Mouse (Mus musculus) kidney, embryonic 16.5 days (tissue): ENCODE measurements around the gene Pcdh9. TPM values are rescaled to one million over a fixed set of nuclear protein-coding genes. Genes with fewer than 3 reads are reported as not detected.
"Not testable (repeated sequence)": the region's sequence is repeated elsewhere in the genome, so short reads cannot be mapped to it uniquely, and the experiment has no call there.

Experiments
- ATAC-seq: fragments of 200-750 bp; cut with Nextera tagmentation; 2 replicates; pipeline ENCODE4 v1.8.0; 2017; ENCODE audit warnings: moderate TSS enrichment; ENCODE audit not compliant: low FRiP score, low TSS enrichment
- H3K27ac ChIP-seq: fragments of 300-500 bp; sonication (generic); 2 replicates; pipeline ENCODE4 v1.5.1; 2014; ENCODE audit warnings: low read length
- H3K27me3 ChIP-seq: fragments of 300-500 bp; sonication (generic); 2 replicates; pipeline ENCODE4 v1.6.1; 2014; ENCODE audit warnings: low read length, control low read depth, mixed read lengths; ENCODE audit not compliant: insufficient read depth
- H3K36me3 ChIP-seq: fragments of 300-500 bp; sonication (generic); 2 replicates; pipeline ENCODE4 v1.6.1; 2014; ENCODE audit warnings: low read length, control low read depth, mixed read lengths; ENCODE audit not compliant: insufficient read depth
- H3K4me1 ChIP-seq: fragments of 300-500 bp; sonication (generic); 2 replicates; pipeline ENCODE4 v1.6.1; 2014; ENCODE audit warnings: low read length, control low read depth, mixed read lengths; ENCODE audit not compliant: insufficient read depth
- H3K4me2 ChIP-seq: fragments of 300-500 bp; sonication (generic); replicated peaks from 2 replicates; pipeline ENCODE4 v1.6.1; 2014; ENCODE audit warnings: low read depth, low read length
- H3K4me3 ChIP-seq: fragments of 300-500 bp; sonication (generic); 2 replicates; pipeline ENCODE4 v1.5.1; 2014; ENCODE audit warnings: mild to moderate bottlenecking, low read length
- H3K9ac ChIP-seq: fragments of 300-500 bp; sonication (generic); replicated peaks from 2 replicates; pipeline ENCODE4 v1.6.1; 2014; ENCODE audit warnings: low read length
- H3K9me3 ChIP-seq: fragments of 300-500 bp; sonication (generic); 2 replicates; pipeline ENCODE4 v1.6.1; 2016; ENCODE audit warnings: low read length, control low read depth
- WGBS: fragments of 180-500 bp; shearing (Covaris S2); extraction: QIAGEN DNeasy Blood & Tissue Kit; methylation state at CpG from one replicate; pipeline ENCODE4 v1.1.7; 2014; 5-methylcytosine and 5-hydroxymethylcytosine counted together
- polyA plus RNA-seq: library from polyadenylated mRNA; unstranded; fragments of >200 nt; fragmentation: Nextera tagmentation; extraction: Ambion mirVana; gene quantifications from 2 replicates; pipeline ENCODE4 v1.2.1, GENCODE M21; 2015

The Pcdh9 gene
- polyA plus RNA-seq, 1 experiment from 2014 or later: 17.1 TPM

DNA sequence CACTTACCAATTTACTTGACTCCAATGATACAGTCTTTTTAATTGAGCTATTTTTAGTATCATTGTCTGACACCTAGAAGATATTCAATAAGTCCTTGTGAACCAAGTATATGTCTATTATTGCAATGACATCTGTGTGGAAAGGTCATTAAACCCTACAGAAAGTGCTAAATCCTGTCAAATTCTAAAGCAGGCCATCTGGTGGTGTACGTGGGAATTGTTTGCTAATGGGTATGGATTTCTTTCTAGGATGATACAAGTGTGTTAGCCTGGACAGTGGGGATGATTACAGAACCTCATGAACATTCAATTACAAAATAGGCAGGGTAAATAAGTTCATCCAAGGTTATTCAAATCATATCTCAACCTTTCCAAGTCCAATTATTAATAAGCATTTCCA, 602.8 kb downstream of the Pcdh9 start:
- H3K4me1 ChIP-seq: no peaks in the 10 kb centered on the region
- H3K9me3 ChIP-seq: no peaks in the 10 kb centered on the region
- no peak overlapping the region for H3K4me2 ChIP-seq
- H3K27ac ChIP-seq: no peak overlapping the region
- H3K4me3 ChIP-seq: no peak overlapping the region
- WGBS: 38% methylated on average over 1 of the region's 1 CpGs
- no peak overlapping the region for H3K9ac ChIP-seq
- no peaks in the 10 kb centered on the region for H3K36me3 ChIP-seq
- H3K27me3 ChIP-seq: no peaks in the 10 kb centered on the region
- no peak for ATAC-seq

DNA sequence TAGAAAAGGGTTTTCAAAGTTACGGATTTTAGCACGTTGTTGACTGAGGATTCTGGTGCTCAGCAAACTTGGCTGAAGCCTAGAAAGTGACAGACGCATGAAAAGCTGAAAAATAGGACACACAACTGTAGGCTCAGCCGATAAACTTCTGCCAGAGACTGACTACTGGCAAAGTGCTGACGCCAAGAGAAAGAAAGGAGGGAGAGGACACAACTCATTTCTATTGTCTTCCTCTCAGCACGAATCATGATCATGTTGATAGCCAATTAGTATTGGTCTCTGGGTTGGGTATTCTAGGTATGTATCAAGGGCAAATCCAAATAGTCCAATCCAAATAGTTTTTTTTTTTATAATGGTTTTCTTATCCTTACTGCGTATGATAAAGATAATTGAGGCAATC, 605.3 kb downstream of the Pcdh9 start:
- no peaks in the 10 kb centered on the region for H3K4me1 ChIP-seq
- no peak overlapping the region for H3K9ac ChIP-seq
- H3K4me3 ChIP-seq: no peak overlapping the region
- no peaks in the 10 kb centered on the region for H3K27me3 ChIP-seq
- no peak overlapping the region for H3K27ac ChIP-seq
- H3K4me2 ChIP-seq: no peak overlapping the region
- H3K9me3 ChIP-seq: no peaks in the 10 kb centered on the region
- no peaks in the 10 kb centered on the region for H3K36me3 ChIP-seq
- ATAC-seq: no peak
- WGBS: 84% methylated on average over 7 of the region's 7 CpGs

DNA sequence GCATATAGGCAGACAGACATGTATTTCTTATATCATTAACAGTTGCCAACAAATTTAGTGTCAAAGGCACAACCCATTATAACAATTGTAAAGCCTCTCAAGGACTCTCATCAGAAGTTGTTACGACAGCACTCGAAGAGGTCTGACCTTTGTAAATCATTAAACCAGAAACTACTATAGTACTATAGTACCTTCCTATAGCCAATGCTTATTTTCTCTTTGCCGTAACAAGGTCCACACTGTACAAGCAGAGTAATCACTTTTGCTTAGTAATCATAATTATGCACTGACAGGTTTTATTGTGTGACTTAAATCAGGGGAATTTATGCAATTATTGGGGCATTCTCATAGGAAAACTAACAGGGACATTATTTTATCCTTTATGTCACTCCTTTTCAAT, 606.5 kb downstream of the Pcdh9 start:
- Histone ChIP-seq H3K4me1 (no peaks in the 10 kb centered on the region), H3K4me3 (no peak overlapping the region), H3K27ac (no peak overlapping the region), H3K4me2 (no peak overlapping the region), H3K9me3 (no peaks in the 10 kb centered on the region), H3K9ac (no peak overlapping the region), H3K27me3 (no peaks in the 10 kb centered on the region), H3K36me3 (no peaks in the 10 kb centered on the region)
- WGBS: 64% methylated on average over 3 of the region's 3 CpGs
- ATAC-seq: no peak

DNA sequence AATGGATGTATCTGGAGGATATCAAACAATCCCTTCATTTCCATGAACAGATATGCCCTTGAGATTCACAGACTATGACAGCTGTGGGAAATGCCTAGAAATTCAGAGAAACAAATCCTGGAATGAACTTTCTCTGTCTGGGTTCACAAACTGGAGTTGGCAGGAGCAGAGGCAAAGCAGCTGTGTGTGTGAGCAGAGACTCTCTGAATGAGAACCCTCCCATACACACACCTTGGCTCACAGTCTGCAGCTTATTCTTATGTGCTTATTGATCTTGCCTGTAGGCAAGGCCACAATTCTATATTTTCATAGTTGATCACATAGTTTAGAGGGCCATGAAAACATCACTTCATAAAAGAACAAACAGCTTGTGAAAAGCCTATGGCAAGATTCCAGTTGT, 614.8 kb downstream of the Pcdh9 start:
- ATAC-seq: no peak

DNA sequence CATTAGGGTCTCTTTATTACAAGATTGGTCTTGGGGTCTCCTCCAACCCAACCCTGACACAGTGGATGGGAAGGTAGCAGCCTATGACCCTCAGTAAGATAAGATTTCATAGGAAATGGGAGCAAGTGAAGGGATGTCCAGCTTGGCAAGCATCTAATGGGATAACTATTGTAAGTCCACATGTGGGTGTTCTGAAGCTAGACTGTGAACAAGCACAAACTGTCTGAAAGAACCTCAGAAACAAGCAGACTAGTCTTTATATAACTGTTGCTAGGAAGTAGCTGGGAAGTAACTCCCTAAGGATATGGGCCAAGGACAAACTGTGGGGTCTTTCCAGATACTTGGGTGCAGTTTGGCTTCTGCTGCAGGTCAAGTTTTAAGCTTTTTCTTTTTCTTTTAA, 615.7 kb downstream of the Pcdh9 start:
- H3K4me1 ChIP-seq: no peaks in the 10 kb centered on the region
- no peak overlapping the region for H3K4me3 ChIP-seq
- no peak overlapping the region for H3K27ac ChIP-seq
- H3K36me3 ChIP-seq: no peaks in the 10 kb centered on the region
- H3K4me2 ChIP-seq: no peak overlapping the region
- no peaks in the 10 kb centered on the region for H3K27me3 ChIP-seq
- no peak for ATAC-seq
- no peaks in the 10 kb centered on the region for H3K9me3 ChIP-seq
- H3K9ac ChIP-seq: no peak overlapping the region

More for the DNA sequence above, 614.8 kb downstream of the Pcdh9 start:
- Histone ChIP-seq H3K4me1 (no peaks in the 10 kb centered on the region), H3K9ac (no peak overlapping the region), H3K36me3 (no peaks in the 10 kb centered on the region), H3K27me3 (no peaks in the 10 kb centered on the region), H3K4me3 (no peak overlapping the region), H3K4me2 (no peak overlapping the region), H3K9me3 (no peaks in the 10 kb centered on the region), H3K27ac (no peak overlapping the region)

DNA sequence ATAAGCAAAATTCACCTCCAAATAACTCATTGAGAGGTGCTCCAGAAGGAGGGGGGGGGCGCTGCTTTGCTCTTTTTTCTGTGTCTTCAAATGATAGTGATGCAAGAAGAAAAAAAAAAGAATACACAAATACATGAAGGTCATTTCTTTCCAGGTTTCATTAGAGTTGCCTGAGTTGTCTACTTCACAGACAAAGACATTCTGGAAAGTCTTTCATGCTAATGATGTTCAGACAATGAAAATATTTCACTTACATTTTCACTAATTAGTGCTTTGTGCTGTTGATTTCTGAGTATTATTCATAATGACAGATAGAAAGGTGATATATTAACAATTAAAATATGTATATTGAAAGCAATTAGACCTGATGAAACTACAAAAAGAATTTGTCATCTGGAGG, 637.1 kb downstream of the Pcdh9 start:
- 67% methylated on average over 1 of the region's 1 CpGs for WGBS
- H3K4me3 ChIP-seq: no peak overlapping the region

DNA sequence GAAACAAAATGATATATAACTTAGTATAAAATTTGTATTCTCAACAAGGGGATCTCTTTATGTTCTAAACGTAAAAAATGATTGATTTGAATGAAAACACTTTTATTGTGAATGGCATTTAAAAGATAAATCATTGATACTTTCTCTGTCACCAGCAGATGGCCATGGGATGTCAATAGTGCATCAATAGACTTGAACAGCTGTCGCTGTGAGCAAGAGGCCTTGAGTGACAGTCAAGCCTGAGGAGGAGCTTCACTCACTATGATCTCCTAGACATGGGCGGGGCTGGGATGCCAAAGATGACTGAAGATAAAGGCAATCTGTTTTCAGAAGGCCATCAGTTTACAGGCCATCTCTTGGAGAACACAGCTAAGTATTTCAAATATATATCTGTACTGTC, 650.2 kb downstream of the Pcdh9 start:
- Histone ChIP-seq H3K4me3 (no peak overlapping the region), H3K9me3 (no peaks in the 10 kb centered on the region), H3K9ac (no peak overlapping the region), H3K4me1 (no peaks in the 10 kb centered on the region), H3K36me3 (no peaks in the 10 kb centered on the region), H3K27ac (no peak overlapping the region), H3K4me2 (no peak overlapping the region), H3K27me3 (no peaks in the 10 kb centered on the region)
- WGBS: 75% methylated on average over 3 of the region's 3 CpGs
- no peak for ATAC-seq

More for the DNA sequence above, 637.1 kb downstream of the Pcdh9 start:
- H3K27ac ChIP-seq: no peak overlapping the region
- no peak overlapping the region for H3K4me2 ChIP-seq
- ATAC-seq: no peak
- H3K36me3 ChIP-seq: no peaks in the 10 kb centered on the region
- no peak overlapping the region for H3K9ac ChIP-seq
- H3K4me1 ChIP-seq: no peaks in the 10 kb centered on the region
- H3K27me3 ChIP-seq: no peaks in the 10 kb centered on the region
- no peaks in the 10 kb centered on the region for H3K9me3 ChIP-seq

DNA sequence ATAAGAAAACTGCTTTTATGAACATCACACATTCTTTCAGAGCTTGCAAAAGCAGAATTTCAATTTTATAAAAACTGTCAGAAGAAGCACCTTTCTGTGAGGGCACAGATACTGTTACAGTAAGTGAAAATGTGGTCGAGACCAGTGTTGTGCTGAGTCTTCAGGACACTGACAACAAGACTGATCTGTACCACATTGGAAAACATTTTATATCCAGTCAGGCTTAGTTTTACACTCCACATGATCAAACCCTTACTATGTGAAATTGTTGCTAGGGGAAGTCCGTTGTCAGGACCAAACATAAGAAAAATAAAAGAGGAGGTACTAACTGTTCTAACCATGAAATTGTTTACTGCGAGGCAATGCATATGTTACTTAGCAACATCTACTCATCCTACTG, 656.1 kb downstream of the Pcdh9 start:
- no peaks in the 10 kb centered on the region for H3K27me3 ChIP-seq
- H3K9me3 ChIP-seq: no peaks in the 10 kb centered on the region
- no peaks in the 10 kb centered on the region for H3K36me3 ChIP-seq
- WGBS: 76% methylated on average over 3 of the region's 3 CpGs
- H3K4me1 ChIP-seq: no peaks in the 10 kb centered on the region
- H3K4me2 ChIP-seq: no peak overlapping the region
- no peak overlapping the region for H3K4me3 ChIP-seq
- H3K9ac ChIP-seq: no peak overlapping the region
- no peak overlapping the region for H3K27ac ChIP-seq
- no peak for ATAC-seq

DNA sequence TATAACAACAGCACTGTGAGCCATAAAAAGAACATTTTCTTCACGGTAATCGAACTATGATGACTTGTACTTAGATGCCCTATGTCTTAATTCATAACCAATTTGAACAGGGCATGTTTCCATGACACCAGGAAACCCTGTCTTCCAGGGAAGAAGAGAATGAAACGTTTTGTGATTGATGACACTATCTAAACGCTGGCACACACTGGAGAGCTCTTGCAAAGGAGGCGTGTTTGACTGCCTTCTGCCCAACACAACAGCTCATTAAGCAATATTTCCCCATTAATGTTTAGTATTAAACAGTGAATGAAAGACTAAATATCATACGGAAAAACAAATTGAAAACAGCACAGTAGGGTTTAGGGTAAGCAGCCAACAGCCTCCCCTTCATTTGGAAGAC, 656.9 kb downstream of the Pcdh9 start:
- H3K9ac ChIP-seq: no peak overlapping the region
- H3K4me2 ChIP-seq: no peak overlapping the region
- H3K27me3 ChIP-seq: no peaks in the 10 kb centered on the region
- ATAC-seq: no peak
- H3K4me3 ChIP-seq: no peak overlapping the region
- no peaks in the 10 kb centered on the region for H3K9me3 ChIP-seq
- no peaks in the 10 kb centered on the region for H3K36me3 ChIP-seq
- 60% methylated on average over 6 of the region's 6 CpGs for WGBS
- no peaks in the 10 kb centered on the region for H3K4me1 ChIP-seq
- H3K27ac ChIP-seq: no peak overlapping the region

DNA sequence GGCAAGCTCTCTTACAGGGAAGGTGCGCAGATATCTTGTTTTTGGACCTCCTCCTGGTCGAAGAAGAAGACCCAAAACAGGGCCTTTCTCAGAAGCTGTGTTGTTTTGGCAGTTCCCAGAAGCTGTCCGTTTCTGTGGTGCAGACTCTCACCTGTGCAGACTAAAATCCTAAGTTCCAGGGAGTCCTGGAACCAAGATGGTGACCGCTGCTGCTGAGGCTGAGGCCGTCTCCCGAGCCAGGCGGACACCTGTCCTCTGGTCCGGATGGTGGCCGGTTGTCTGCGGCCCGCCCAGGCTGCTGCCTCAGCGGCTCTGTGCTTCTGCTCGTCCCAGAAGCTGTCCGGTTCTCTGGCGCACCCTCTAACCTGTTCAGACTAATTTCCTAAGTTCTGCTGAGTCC, 675.6 kb downstream of the Pcdh9 start:
- 97% methylated on average over 5 of the region's 15 CpGs for WGBS
- not testable (repeated sequence) for H3K4me1 ChIP-seq, H3K36me3 ChIP-seq, H3K4me3 ChIP-seq, ATAC-seq, H3K4me2 ChIP-seq, H3K9ac ChIP-seq, H3K27ac ChIP-seq, H3K9me3 ChIP-seq, H3K27me3 ChIP-seq

DNA sequence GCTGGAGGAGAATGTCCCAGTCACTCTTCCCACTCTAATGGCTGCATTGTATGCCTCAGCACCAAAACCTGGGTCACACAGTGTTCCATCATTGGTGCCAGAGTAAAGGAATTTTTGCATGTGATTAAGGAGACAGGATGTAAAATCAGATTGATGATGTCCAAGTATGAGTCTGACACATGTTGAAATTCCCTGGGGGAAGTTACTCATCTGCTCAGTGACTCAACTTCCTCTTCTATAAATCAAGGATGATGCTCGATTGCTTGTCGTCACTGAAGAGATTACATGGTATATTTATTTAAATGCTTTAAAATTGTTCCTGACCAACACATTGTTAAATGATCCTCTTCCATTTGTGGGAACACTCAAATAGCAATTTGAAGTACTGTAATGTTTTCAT, 690.7 kb downstream of the Pcdh9 start:
- H3K9me3 ChIP-seq: no peaks in the 10 kb centered on the region
- no peak overlapping the region for H3K9ac ChIP-seq
- ATAC-seq: no peak
- H3K4me3 ChIP-seq: no peak overlapping the region
- H3K4me1 ChIP-seq: no peaks in the 10 kb centered on the region
- H3K27me3 ChIP-seq: no peaks in the 10 kb centered on the region
- WGBS: 55% methylated on average over 2 of the region's 2 CpGs
- no peaks in the 10 kb centered on the region for H3K36me3 ChIP-seq
- no peak overlapping the region for H3K4me2 ChIP-seq
- no peak overlapping the region for H3K27ac ChIP-seq
